Mouse (Mus musculus) c-Kit-negative CD71-positive TER-119-positive erythroid progenitor cells, embryonic 14.5 days (primary cell): ENCODE results near the gene Il4.
A peak's percentile ranks its signal among the peaks of the same experiment; 100 is the strongest.

ENCODE experiments used
- DNase-seq: peaks from one replicate; pipeline ENCODE4 v3.0.0-alpha.2; 2013; ENCODE audit warnings: low read depth, low spot score

Gene Il4

GRCm38 (mm10) chr11:53624124-53624523 is 5.7 kb upstream of the Il4 start:
- DNase-seq = no peak

DNA sequence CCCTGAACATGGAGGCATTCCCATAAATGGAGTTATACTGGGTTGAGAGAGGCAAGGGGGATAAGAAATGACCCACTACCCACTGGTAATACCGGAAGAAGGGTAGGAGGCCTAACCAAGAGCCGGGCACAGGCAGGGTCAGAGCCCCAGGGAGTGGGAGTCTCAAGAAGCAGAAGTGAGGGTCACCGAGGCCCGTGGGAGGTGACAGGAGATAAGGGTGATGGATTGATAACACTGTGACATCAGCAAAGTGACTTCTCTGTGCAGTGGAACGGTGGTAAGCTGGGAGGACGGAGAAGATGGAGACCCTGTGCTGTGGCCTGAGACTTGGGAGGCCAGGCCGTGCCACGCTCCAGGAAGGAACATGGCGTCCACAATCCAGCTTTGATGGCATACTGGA is 5.1 kb upstream of the Il4 start:
- no peak for DNase-seq

DNA sequence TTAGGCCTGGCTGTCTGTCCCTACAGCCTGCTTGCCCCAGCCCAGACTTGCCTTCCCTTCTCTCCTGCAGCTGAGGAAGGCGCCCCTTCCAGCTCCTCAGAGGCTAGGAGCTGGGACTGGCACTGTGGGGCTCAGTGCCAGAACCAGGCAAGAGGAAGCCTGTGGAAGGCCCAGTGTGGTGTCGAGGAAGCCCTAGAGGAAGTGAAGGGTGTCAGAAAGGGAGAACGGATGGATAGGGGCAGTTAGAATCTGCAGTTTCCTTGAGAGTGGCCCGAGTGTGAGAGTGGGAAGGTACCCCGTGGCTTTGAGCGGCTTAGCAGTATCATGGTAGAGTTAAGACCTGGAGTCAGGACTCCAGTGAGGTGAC is 4.0 kb upstream of the Il4 start:
- DNase-seq = no peak

GRCm38 (mm10) chr11:53621582-53622439 is 3.3 kb upstream of the Il4 start:
- DNase-seq = no peak

GRCm38 (mm10) chr11:53620094-53620493 is 1.6 kb upstream of the Il4 start:
- DNase-seq = no peak

- no peak for DNase-seq
Measured at GRCm38 (mm10) chr11:53619428-53619827, 959 bp upstream of the Il4 start.

DNA sequence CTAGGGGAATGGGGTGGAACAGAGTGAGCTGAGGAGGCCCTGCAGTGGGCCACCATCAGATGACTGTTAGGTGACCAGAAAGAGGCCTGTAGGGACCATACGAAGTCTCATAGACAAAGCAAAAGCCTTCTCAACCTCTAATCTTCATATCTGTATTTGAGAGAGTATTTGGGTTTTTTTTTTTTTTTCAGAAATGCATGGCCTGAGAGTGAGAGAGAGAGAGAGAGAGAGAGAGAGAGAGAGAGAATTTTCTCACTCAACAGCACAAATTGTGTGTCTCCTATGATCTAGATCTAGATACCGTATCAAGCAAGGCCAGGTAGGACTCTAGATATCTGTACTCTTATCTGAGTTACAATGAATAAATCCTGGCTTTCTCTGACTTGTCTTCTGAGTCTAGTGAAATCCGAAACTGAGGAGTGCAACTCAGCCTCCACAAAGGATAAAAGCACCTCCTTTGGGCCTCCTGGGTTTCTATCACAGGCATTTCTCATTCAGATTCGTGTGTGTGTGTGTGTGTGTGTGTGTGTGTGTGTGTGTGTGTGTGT is 833 bp downstream of the Il4 start:
- DNase-seq = no peak

- DNase-seq = no peak
Measured at GRCm38 (mm10) chr11:53616748-53617558, 1.5 kb downstream of the Il4 start.

DNA sequence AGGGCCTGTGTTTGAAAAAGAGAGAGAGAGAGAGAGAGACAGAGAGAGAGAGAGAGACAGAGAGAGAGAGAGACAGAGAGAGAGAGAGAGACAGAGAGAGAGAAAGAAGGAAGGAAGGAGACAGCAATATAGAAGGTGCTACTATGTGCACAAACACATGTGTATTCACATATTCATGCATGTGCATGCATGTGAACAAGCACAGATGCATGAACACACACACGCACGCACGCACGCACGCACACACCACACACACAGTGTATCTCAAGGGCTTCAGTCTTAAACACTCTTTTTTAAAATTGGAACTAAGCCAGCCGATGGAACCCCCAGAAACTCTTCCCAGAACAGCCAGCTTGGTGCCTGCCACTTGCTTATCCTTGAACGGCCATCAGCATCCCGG is 2.9 kb downstream of the Il4 start:
- DNase-seq = no peak

GRCm38 (mm10) chr11:53615172-53615571 is 3.3 kb downstream of the Il4 start:
- no peak for DNase-seq

DNA sequence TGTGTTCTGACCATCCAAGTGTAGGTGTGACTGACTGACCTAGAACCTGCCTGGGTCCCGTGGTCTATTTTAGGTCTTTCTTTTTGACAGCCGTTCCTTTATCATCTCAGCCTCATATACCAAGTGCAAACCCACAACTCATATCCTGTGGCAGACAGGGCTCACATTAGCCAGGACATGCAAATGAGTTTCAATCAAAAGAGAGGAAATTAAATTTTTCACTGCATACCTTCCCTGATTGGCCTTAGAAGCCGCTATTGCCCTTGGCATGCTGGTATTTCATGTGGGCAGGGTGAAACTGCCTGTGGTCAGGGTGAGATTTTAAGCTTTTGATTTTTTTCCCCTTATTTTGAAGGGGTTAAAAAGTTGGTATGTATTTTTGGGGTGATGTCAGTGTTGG is 8.8 kb downstream of the Il4 start:
- no peak for DNase-seq

DNA sequence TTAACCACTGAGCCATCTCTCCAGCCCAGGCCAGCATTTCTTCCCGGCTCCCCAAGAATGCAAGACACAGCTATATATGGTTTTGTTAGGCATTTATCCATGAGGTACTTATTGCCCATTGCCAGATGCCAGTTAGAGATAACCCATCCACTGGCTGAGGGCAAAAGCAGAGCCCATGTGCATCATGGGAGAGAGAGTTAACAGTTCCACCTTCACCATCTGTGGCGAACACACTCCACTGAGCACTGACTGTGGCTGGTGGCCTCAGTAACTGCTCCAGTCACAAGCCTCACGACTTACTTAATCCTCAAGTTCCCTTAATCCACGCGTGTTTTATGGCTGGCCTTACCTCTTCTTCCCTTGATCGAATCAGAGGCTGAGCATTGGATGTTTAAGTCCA is 9.2 kb downstream of the Il4 start:
- no peak for DNase-seq

DNA sequence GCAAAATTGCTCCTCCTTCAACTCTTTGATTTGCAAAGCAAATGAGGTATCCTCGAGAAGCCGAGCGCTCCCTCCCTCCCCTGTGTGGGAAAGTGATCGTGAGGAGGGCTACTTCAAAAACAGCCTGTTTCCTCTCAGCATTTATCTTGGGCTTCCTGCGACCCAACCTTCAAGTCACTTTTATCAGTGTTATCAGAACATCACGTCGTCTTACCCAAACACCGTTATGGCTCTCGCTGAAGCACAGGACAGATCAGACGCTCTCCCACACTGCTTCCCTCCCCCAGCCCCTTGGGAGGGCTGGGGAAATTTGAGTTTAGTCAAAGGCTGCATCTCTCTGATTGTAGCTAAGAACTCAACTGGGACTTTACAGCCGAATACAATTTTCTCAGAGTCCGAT is 12.9 kb downstream of the Il4 start:
- DNase-seq = no peak

- no peak for DNase-seq
Measured at GRCm38 (mm10) chr11:53604983-53605382, 13.5 kb downstream of the Il4 start.

DNA sequence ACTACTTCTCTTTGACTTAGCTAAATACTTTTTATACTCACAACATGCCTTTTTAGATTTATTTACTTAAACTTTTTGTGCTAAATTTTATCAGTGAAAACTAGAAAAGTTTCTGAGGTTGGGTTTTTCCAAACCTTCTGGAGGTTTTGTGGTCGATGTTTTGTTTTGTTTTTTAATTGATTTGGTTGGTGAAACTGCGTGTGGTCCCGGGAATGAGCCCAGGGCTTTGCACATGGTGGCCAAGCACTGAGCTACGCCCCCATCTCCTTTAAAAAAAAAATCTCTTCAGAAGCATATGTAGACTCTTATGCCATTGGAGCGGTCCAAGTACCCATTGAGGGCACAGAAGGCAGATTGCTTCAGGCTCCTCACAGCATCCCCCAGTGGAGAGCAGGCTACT is 27.4 kb downstream of the Il4 start:
- no peak for DNase-seq

DNA sequence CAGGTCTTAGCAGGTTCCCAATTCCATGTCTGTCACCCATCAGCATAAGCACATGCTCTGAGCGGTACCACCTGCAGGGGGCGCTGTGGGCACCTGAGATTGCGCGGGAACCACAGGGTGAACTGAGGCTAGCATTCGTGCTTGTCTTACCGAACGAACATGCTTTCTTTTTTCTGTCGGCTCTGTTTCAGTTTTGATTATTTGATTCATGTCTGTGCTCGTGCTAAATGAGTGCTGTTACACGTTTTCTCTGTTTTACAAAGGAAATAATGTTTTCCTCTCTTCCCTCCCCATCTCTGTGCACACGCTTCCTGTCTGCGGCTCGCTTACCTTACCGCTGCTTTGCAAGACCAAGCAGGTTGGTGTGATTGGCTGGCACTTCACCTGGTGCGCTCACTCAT is 28.1 kb downstream of the Il4 start:
- DNase-seq = peak; percentile 53

- no peak for DNase-seq
Measured at GRCm38 (mm10) chr11:53588279-53588678, 30.2 kb downstream of the Il4 start.

- DNase-seq = peak; percentile 44
Measured at GRCm38 (mm10) chr11:53585510-53585909, 33.0 kb downstream of the Il4 start.

DNA sequence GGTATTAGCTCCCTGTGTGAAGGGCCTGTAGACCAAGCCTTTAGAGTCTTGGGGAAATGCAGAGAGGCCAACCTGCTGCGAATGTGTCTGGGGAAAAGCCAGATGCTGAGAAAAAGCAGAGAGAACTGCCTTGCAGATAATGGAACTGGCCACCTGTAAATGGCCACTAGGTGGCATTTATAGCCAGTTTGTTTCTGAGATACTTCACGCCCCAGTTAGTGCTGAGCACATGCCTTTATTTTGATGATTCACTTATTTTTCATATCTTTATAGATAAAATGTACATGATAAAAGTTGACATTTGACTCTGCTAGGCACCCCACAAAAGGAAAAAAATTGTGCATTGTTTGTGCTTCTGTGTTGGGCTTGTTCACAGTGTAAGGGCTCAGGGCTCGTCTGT is 33.6 kb downstream of the Il4 start:
- no peak for DNase-seq

GRCm38 (mm10) chr11:53583151-53583550 is 35.3 kb downstream of the Il4 start:
- DNase-seq = no peak

DNA sequence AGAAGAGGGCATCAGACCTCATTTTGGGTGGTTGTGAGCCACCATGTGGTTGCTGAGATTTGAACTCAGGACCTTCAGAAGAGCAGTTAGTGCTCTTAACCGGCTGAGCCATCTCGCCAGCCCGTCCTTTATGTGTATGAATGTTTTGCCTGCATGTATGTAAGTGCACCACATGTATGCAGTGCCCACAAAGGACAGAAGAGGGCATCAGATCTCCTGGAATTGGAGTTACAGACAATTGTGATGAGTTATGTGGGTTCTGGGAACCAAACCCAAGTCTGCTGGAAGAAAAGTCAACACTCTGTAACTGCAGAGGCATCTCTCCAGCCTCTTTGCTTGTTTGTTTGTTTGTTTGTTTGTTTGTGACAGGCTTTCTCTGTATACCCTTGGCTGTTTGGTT is 37.9 kb downstream of the Il4 start:
- no peak for DNase-seq

DNA sequence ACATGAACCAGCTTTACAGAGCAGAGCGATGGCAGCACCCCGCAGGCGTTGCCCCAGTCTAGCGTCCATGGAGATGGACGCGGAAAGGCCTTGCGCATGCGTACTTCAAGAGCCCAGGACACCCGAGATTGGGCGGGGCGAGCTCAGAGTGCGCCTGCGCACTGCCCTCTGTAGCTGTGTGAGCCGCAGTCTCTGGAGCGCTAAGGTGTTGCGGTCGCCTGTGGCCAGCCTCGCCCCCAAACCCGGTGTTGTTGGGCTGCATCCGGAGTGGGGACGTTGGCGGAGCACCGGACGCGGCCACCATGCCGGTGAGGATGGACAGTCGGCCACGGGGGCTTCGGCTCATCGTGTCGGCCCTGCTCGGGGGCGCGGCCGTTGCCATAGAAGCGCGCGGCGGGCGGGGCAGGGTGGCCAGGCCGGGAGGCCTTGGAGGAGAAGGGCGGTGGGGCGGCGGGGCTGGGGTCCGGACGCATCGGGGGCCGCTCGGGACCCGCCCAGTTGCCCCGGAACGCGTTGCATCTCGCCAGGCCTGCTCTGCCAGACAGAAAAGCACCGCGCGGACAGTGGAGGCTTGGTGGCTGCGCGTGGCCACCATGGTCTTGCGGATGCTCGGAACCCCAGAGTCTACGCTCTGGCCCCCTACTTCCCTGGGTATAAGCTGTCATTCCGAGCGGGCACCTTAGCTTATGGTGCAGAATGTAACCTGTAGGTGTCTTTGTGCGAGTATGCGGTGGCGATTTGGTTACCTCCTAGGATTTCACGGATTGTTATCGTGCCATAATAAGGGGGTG is 51.0 kb downstream of the Il4 start, which contains the start of gene Kif3a:
Gene Kif3a, plus strand, starts transcription at position 156 of the 791 bp plus-strand sequence.
- peak; percentile 95 for DNase-seq
